Mouse (Mus musculus) spleen, adult 2 months (tissue): ENCODE measurements around the gene 4930558K02Rik. TPM values are rescaled to one million over a fixed set of nuclear protein-coding genes. Genes with fewer than 3 reads are reported as not detected.

Source experiments
- DNase-seq, 2 experiments: peaks; one replicate each; pipeline versions ENCODE4 v3.0.0 to v3.0.0-alpha.2; 2012 to 2021; ENCODE audit warnings: low spot score in 2 of 2, low read depth in 1 of 2
- H3K27ac ChIP-seq: fragments of 200-500 bp; 2 replicates; pipeline ENCODE4 v1.5.1; 2012; ENCODE audit warnings: low read length, inconsistent platforms; ENCODE audit not compliant: insufficient read depth
- H3K27me3 ChIP-seq: fragments of 200-500 bp; 2 replicates; pipeline ENCODE4 v1.6.1; 2012; ENCODE audit warnings: mild to moderate bottlenecking, moderate library complexity, low read length, inconsistent platforms; ENCODE audit not compliant: control insufficient read depth, insufficient read depth
- H3K36me3 ChIP-seq: fragments of 200-500 bp; 2 replicates; pipeline ENCODE4 v1.6.1; 2012; ENCODE audit warnings: mild to moderate bottlenecking, low read length, inconsistent platforms; ENCODE audit not compliant: control insufficient read depth, insufficient read depth
- H3K4me1 ChIP-seq: fragments of 200-500 bp; 2 replicates; pipeline ENCODE4 v1.6.1; 2011; ENCODE audit warnings: inconsistent platforms; ENCODE audit not compliant: control insufficient read depth, insufficient read depth, insufficient read length
- H3K4me3 ChIP-seq: fragments of 200-500 bp; 2 replicates; pipeline ENCODE4 v1.5.1; 2011; ENCODE audit warnings: mild to moderate bottlenecking, inconsistent platforms; ENCODE audit not compliant: insufficient read depth, insufficient read length; ENCODE audit errors: extremely low read depth
- CTCF ChIP-seq: fragments of 200-500 bp; IDR thresholded peaks from 2 replicates; pipeline ENCODE4 v1.5.1; 2011; ENCODE audit warnings: mild to moderate bottlenecking, inconsistent platforms; ENCODE audit not compliant: insufficient read depth, insufficient read length, insufficient replicate concordance; ENCODE audit errors: extremely low read depth
- POLR2A ChIP-seq: fragments of 200-500 bp; IDR thresholded peaks from 2 replicates; pipeline ENCODE4 v1.6.1; 2011; ENCODE audit warnings: low read depth, low read length, inconsistent platforms
- WGBS: fragments of 180-500 bp; shearing (Covaris S2); methylation state at CpG from one replicate; pipeline ENCODE4 v1.1.7; 2018; 5-methylcytosine and 5-hydroxymethylcytosine counted together
- polyA plus RNA-seq: library from polyadenylated mRNA; depleted of rRNA; stranded (reverse); fragments of >200 nt; gene quantifications from 2 replicates; pipeline ENCODE4 v1.2.3, GENCODE M21; 2012

4930558K02Rik gene
- polyA plus RNA-seq, 1 experiment = not detected

DNA sequence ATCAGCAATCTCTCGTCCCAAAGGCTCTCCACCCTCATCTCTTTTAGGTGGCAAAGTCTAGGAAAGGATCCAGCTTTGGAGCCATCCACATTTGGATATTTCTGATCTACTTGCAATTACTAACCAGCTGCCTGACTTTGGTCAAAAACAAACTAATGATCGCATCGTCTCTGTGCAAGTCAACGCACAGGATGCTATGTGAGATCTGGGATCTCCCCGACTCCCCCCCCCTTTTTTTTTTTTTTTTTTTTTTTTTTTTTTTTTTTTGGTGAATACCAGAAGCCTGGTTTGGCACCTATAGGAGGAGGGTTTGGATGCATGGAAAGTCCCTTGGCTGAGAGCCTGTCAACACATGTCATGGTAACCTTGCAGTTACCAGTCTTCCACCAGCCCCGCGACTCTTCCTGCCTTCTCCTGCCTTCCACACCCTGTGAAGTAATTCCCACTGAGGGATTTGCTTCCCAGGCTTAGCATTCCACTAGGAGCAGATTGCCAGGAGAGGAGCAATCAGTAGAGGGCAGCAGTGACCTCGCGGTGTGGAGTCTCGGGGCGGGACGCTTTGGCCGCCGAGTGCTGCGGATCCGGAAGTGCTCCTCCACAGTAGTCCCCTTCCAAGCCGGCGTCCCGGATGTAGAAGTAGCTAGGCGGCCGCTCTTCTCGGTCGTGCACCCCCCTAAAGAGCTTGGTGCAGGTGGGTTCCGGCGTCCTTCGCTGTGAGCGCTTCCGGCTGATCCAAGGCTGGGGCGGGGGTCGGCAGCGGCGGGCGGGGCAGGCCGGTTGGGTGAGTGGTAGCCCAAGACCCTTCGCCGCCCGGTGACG is 10.6 kb downstream of the 4930558K02Rik start, which contains the start of gene Pigc:
TSS of gene Pigc (plus strand) at position 598 of the 819 bp plus-strand sequence.
- peak within 1 kb of the TSS; percentile 83 for H3K27ac ChIP-seq
- WGBS = 5% methylated on average over 38 of the region's 38 CpGs
- H3K36me3 ChIP-seq = no peaks in the 10 kb centered on the region
- no peaks in the 10 kb centered on the region for H3K4me1 ChIP-seq
- H3K4me3 ChIP-seq = peak within 1 kb of the TSS; percentile 96
- DNase-seq = peak; percentile 71 to 79
- peak; percentile 39 for TF ChIP-seq POLR2A
- peak; percentile 59; the same call in 1 of the 2 replicates for TF ChIP-seq CTCF
- peaks cover 1% of the 10 kb centered on the region; the same call in 1 of the 2 replicates for H3K27me3 ChIP-seq

- no peaks in the 10 kb centered on the region for H3K4me1 ChIP-seq
- H3K27ac ChIP-seq = no peak overlapping the region
- H3K27me3 ChIP-seq = peaks cover 1% of the 10 kb centered on the region; the same call in 1 of the 2 replicates
- no peaks in the 10 kb centered on the region for H3K36me3 ChIP-seq
- no peak overlapping the region for H3K4me3 ChIP-seq
- 50% methylated on average over 2 of the region's 2 CpGs for WGBS
- no peak for DNase-seq
- no peak for TF ChIP-seq POLR2A
- TF ChIP-seq CTCF = no peak
Measured at GRCm38 (mm10) chr1:161967936-161968335, 11.5 kb downstream of the 4930558K02Rik start.

GRCm38 (mm10) chr1:161962465-161963377 is 16.7 kb downstream of the 4930558K02Rik start:
- no peak overlapping the region for H3K27ac ChIP-seq
- H3K4me3 ChIP-seq = no peak overlapping the region
- no peaks in the 10 kb centered on the region for H3K4me1 ChIP-seq
- DNase-seq = peak in 1 of 2 experiments; percentile 36
- WGBS = 58% methylated on average over 3 of the region's 3 CpGs
- H3K27me3 ChIP-seq = no peaks in the 10 kb centered on the region
- TF ChIP-seq CTCF (peak; percentile 52; the same call in 1 of the 2 replicates), POLR2A (no peak)
- H3K36me3 ChIP-seq = no peaks in the 10 kb centered on the region

GRCm38 (mm10) chr1:161957964-161958950 is 21.2 kb downstream of the 4930558K02Rik start:
- no peak for DNase-seq

DNA sequence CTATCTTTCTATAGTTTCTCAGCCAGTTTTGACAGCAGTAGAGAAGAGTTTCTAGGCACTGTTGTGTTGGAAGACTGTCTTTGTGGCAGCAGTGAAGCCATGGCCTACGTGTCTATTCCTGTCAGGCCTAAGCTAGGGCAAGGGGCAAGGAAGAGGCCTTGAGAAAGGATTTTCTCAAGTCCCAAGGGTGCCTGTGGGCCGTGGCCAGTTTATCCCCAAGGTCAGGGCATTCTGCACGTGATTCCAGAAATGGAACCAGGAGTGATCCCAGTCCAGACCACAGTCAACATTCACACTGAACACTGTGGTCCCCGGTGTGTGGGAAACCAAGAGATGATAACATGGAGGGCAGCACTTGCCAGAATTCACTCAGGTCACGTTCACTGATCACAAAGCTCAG is 23.6 kb downstream of the 4930558K02Rik start:
- TF ChIP-seq POLR2A (no peak), CTCF (no peak)
- 79% methylated on average over 5 of the region's 5 CpGs for WGBS

More at GRCm38 (mm10) chr1:161957964-161958950, 21.2 kb downstream of the 4930558K02Rik start:
- H3K4me3 ChIP-seq = no peak overlapping the region
- WGBS = 91% methylated on average over 19 of the region's 19 CpGs
- H3K27me3 ChIP-seq = no peaks in the 10 kb centered on the region
- no peaks in the 10 kb centered on the region for H3K36me3 ChIP-seq
- no peak for TF ChIP-seq CTCF
- TF ChIP-seq POLR2A = no peak
- H3K27ac ChIP-seq = no peak overlapping the region
- H3K4me1 ChIP-seq = no peaks in the 10 kb centered on the region

GRCm38 (mm10) chr1:161952599-161952998 is 26.8 kb downstream of the 4930558K02Rik start:
- WGBS = 84% methylated on average over 1 of the region's 1 CpGs
- H3K36me3 ChIP-seq = no peaks in the 10 kb centered on the region
- TF ChIP-seq CTCF (no peak), POLR2A (no peak)
- no peaks in the 10 kb centered on the region for H3K27me3 ChIP-seq
- no peak overlapping the region for H3K4me3 ChIP-seq
- no peak for DNase-seq
- no peaks in the 10 kb centered on the region for H3K4me1 ChIP-seq
- no peak overlapping the region for H3K27ac ChIP-seq

More for the DNA sequence above, 23.6 kb downstream of the 4930558K02Rik start:
- Histone ChIP-seq H3K36me3 (no peaks in the 10 kb centered on the region), H3K27ac (no peak overlapping the region), H3K4me3 (no peak overlapping the region), H3K27me3 (no peaks in the 10 kb centered on the region), H3K4me1 (no peaks in the 10 kb centered on the region)
- no peak for DNase-seq
